ENCODE assay signal across 8 mouse cellular contexts in genomic region chr13:51833611-51834010, GRCm38 (mm10). TPM values are rescaled to one million over a fixed set of nuclear protein-coding genes. Genes with fewer than 3 reads are reported as not detected.
DNase-seq lines count a peak whose midpoint lies in the region; ATAC-seq and TF ChIP-seq lines count a peak whose summit lies in the region.

No protein-coding gene starts in this region.

- TF ChIP-seq POLR2A in ES-Bruce4 (IDR thresholded peaks at IDR 0.05; ENCODE audit: insufficient read depth, low read length), result no peak

- intact Hi-C loops in heart, postnatal 14 days (cut with DNase I), result no loop called here

- H3K27ac ChIP-seq in heart, embryonic 10.5 days, result 0 out of 2 replicates have a peak overlapping the region, but pooled peaks have one; percentile 7
- no peak overlapping the region for H3K27ac ChIP-seq in ES-Bruce4 (ENCODE audit: insufficient read depth, low read length)
- H3K27ac ChIP-seq in liver, embryonic 12.5 days, result no peak overlapping the region

- no peak for DNase-seq in heart, embryonic 10.5 days (ENCODE audit: low spot score)
- no peak for DNase-seq in heart, postnatal 14 days
- DNase-seq in cerebellum, postnatal 14 days, result peak; percentile 87 to 91
- no peak for DNase-seq in spleen, postnatal 36 days (ENCODE audit: low spot score in 2 of 2)
- no peak for DNase-seq in gastrocnemius, adult 8-10 months (ENCODE audit: low spot score in 2 of 2)
- no peak for DNase-seq in layer of hippocampus, adult 11-12 months (ENCODE audit: low spot score)

- WGBS in heart, embryonic 10.5 days, result 54% methylated on average over 2 of the region's 2 CpGs
- 49% methylated on average over 2 of the region's 2 CpGs for WGBS in liver, embryonic 12.5 days (ENCODE audit: insufficient replicate concordance)

- no peak overlapping the region for H3K4me2 ChIP-seq in liver, embryonic 12.5 days

- no peak for TF ChIP-seq CTCF in ES-Bruce4 (IDR thresholded peaks at IDR 0.05; ENCODE audit: low read depth, low read length)

- no peaks in the 10 kb centered on the region for H3K36me3 ChIP-seq in heart, embryonic 10.5 days
- no peaks in the 10 kb centered on the region for H3K36me3 ChIP-seq in ES-Bruce4 (ENCODE audit: control insufficient read depth, insufficient read depth, low read length, poor library complexity, severe bottlenecking)
- H3K36me3 ChIP-seq in liver, embryonic 12.5 days, result no peaks in the 10 kb centered on the region

- H3K9me3 ChIP-seq in heart, embryonic 10.5 days, result no peaks in the 10 kb centered on the region
- H3K9me3 ChIP-seq in ES-Bruce4 (replicated peaks; ENCODE audit: control insufficient read depth, insufficient read depth, low read length, poor library complexity, severe bottlenecking), result no peaks in the 10 kb centered on the region
- H3K9me3 ChIP-seq in liver, embryonic 12.5 days (replicated peaks), result no peaks in the 10 kb centered on the region

- H3K4me3 ChIP-seq in heart, embryonic 10.5 days, result no peak overlapping the region
- H3K4me3 ChIP-seq in ES-Bruce4 (ENCODE audit: low read depth, low read length), result no peak overlapping the region
- H3K4me3 ChIP-seq in liver, embryonic 12.5 days, result no peak overlapping the region

- H3K9ac ChIP-seq in ES-Bruce4 (ENCODE audit: low read depth, poor library complexity, severe bottlenecking), result no peak overlapping the region
- no peak overlapping the region for H3K9ac ChIP-seq in liver, embryonic 12.5 days

- 0 out of 2 replicates have a peak, but pooled peaks have one; percentile 17 for TF ChIP-seq EP300 in ES-Bruce4 (IDR thresholded peaks at IDR 0.05; ENCODE audit: insufficient read depth, low read depth, low read length)

- H3K4me1 ChIP-seq in heart, embryonic 10.5 days, result peaks cover 28% of the 10 kb centered on the region
- peaks cover 1% of the 10 kb centered on the region for H3K4me1 ChIP-seq in ES-Bruce4 (ENCODE audit: control insufficient read depth, insufficient read depth, low read length)
- H3K4me1 ChIP-seq in liver, embryonic 12.5 days, result peaks cover 30% of the 10 kb centered on the region

- peaks cover 6% of the 10 kb centered on the region; the same call in 1 of the 2 replicates for H3K27me3 ChIP-seq in heart, embryonic 10.5 days (ENCODE audit: insufficient read depth, poor library complexity, severe bottlenecking)
- no peaks in the 10 kb centered on the region for H3K27me3 ChIP-seq in ES-Bruce4 (ENCODE audit: control insufficient read depth, insufficient read depth, low read length, poor library complexity, severe bottlenecking)
- H3K27me3 ChIP-seq in liver, embryonic 12.5 days (replicated peaks), result no peaks in the 10 kb centered on the region

- peak; percentile 19; the same call in 1 of the 2 replicates for ATAC-seq in liver, embryonic 12.5 days

RNA-seq across cellular contexts. Expression of gene Gadd45g, which starts 12.9 kb away (rescaled TPM):
- 53.3 and 61.0 TPM in 2 replicates for polyA plus RNA-seq in heart, embryonic 10.5 days (2016; fragmentation: Nextera tagmentation; extraction: Ambion mirVana)
- 10 to 100 TPM; 31.7 to 32.6 TPM for total RNA-seq in heart, postnatal 14 days (2021)
- 6.4 and 9.6 TPM in 2 replicates for polyA plus RNA-seq in ES-Bruce4 (2011; ENCODE audit: insufficient read depth, insufficient read length, low read depth, missing spikeins)
- polyA plus RNA-seq in liver, embryonic 12.5 days (2016; fragmentation: Nextera tagmentation; extraction: Ambion mirVana), result 22.2 and 23.3 TPM in 2 replicates
- 10 to 100 TPM; 18.1 to 74.5 (median 34.4) TPM for total RNA-seq in gastrocnemius, adult 8-10 months (2022)

RNA-seq across cellular contexts. Expression of gene Sema4d, which starts 40.1 kb away (rescaled TPM):
- 8.7 and 13.1 TPM in 2 replicates for polyA plus RNA-seq in heart, embryonic 10.5 days (2016; fragmentation: Nextera tagmentation; extraction: Ambion mirVana)
- total RNA-seq in heart, postnatal 14 days (2021), result 10 to 100 TPM; 78.3 to 78.4 TPM
- 22.9 and 24.6 TPM in 2 replicates for polyA plus RNA-seq in ES-Bruce4 (2011; ENCODE audit: insufficient read depth, insufficient read length, low read depth, missing spikeins)
- 10.8 TPM in 2 replicates for polyA plus RNA-seq in liver, embryonic 12.5 days (2016; fragmentation: Nextera tagmentation; extraction: Ambion mirVana)
- 100 to 1,000 TPM; 127 to 151 (median 139) TPM for total RNA-seq in gastrocnemius, adult 8-10 months (2022)

Comparison
In these comparisons a context has a peak if more than half of its experiments do, and no peak if none do; other contexts are left out.
1. DNase-seq: peak in cerebellum, postnatal 14 days (2 of 2); none in heart, embryonic 10.5 days (single experiment), heart, postnatal 14 days (0 of 2), spleen, postnatal 36 days (0 of 2), gastrocnemius, adult 8-10 months (0 of 2) and layer of hippocampus, adult 11-12 months (single experiment).